Mouse (Mus musculus): Measurements from ENCODE around the gene Knl1.

DNA sequence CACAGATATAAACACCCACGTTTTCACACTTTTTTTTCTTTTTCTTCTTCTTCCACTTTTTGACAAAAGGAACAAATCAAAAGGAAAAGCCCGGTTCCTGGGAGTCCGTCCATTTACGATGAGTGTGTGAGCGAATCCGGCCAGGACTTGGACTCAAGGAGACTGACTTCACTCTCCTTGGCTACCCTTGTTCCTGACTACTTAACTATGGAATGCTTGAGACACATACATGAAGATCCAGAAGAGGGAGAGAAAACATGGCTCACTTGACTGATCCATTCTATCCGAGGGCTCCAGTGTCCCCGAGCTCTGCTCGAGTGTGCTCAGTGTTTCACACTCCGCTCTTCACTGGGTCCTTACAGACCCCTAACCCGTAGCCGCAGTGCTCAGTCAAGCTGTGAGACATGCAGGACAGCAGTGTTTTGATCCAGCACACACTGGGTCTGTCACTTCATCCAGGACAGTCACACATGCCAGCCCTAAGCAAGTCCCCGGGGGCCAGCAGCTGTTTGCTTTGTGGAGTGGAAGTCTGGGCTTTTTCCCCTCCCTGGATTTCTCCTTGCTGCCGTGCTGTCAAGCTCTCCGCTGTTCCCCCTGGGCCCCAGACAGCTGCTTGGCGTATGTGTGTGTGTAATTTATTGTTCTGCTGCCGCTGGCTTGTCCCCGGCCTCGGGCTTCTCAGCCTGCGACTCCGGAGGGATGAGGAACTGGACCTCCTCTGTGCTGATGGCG, 28.4 kb upstream of the Knl1 start:
- TF ChIP-seq NELFE (IDR thresholded peaks at IDR 0.05; ENCODE audit: low read depth, low read length) (no peak), CTCF (IDR thresholded peaks at IDR 0.05 in 2 of 3, conservative IDR thresholded peaks at IDR 0.05 in 1 of 3; ENCODE audit: control insufficient read depth in 1 of 3, insufficient read depth in 1 of 3, low read depth in 2 of 3, low read length in 3 of 3, poor library complexity in 1 of 3, severe bottlenecking in 1 of 3) (no peak), TBP (IDR thresholded peaks at IDR 0.05; ENCODE audit: low read depth, low read length) (no peak), POLR2A (IDR thresholded peaks at IDR 0.05; ENCODE audit: control insufficient read depth in 1 of 2, insufficient read depth in 1 of 2, low read depth in 1 of 2, low read length in 2 of 2, poor library complexity in 1 of 2) (no peak), MAFK (IDR thresholded peaks at IDR 0.05; ENCODE audit: borderline replicate concordance, low read depth, low read length) (no peak)
